Mouse (Mus musculus): ENCODE measurements around the gene Sypl2. TPM values are rescaled to one million over a fixed set of nuclear protein-coding genes. Genes with fewer than 3 reads are reported as not detected.

Sypl2 gene
- polyA plus RNA-seq, 1 experiment from 2014 or later: 0.48 TPM

- ATAC-seq (ENCODE audit: insufficient read depth, low FRiP score, low read depth): peak; percentile 72; the same call in 1 of the 2 replicates
- 26% methylated on average over 9 of the region's 11 CpGs for WGBS
- H3K27ac ChIP-seq: peak overlapping the region; percentile 26; the same call in 1 of the 2 replicates
Observed at GRCm38 (mm10) chr3:108166486-108167211, 59.8 kb downstream of the Sypl2 start.

GRCm38 (mm10) chr3:108165532-108166315 is 60.7 kb downstream of the Sypl2 start:
- no peak overlapping the region for H3K4me2 ChIP-seq
- WGBS: 53% methylated on average over 10 of the region's 10 CpGs
- H3K9ac ChIP-seq: no peak overlapping the region
- H3K27me3 ChIP-seq (replicated peaks): no peaks in the 10 kb centered on the region
- no peak overlapping the region for H3K4me3 ChIP-seq (replicated peaks)
- peaks cover 24% of the 10 kb centered on the region for H3K4me1 ChIP-seq
- H3K36me3 ChIP-seq: no peaks in the 10 kb centered on the region
- H3K9me3 ChIP-seq: no peaks in the 10 kb centered on the region
- ATAC-seq (ENCODE audit: insufficient read depth, low FRiP score, low read depth): no peak
- H3K27ac ChIP-seq: no peak overlapping the region

More at GRCm38 (mm10) chr3:108166486-108167211, 59.8 kb downstream of the Sypl2 start:
- Histone ChIP-seq H3K9ac (no peak overlapping the region), H3K4me1 (peaks cover 24% of the 10 kb centered on the region), H3K9me3 (no peaks in the 10 kb centered on the region), H3K36me3 (no peaks in the 10 kb centered on the region), H3K4me3 (replicated peaks) (no peak overlapping the region), H3K4me2 (no peak overlapping the region), H3K27me3 (replicated peaks) (no peaks in the 10 kb centered on the region)

GRCm38 (mm10) chr3:108164807-108165206 is 61.6 kb downstream of the Sypl2 start:
- Histone ChIP-seq H3K9me3 (no peaks in the 10 kb centered on the region), H3K9ac (no peak overlapping the region), H3K4me2 (peak overlapping the region; percentile 44), H3K36me3 (no peaks in the 10 kb centered on the region), H3K4me3 (replicated peaks) (0 out of 2 replicates have a peak overlapping the region, but pooled peaks have one; percentile 15), H3K27ac (no peak overlapping the region), H3K27me3 (replicated peaks) (no peaks in the 10 kb centered on the region), H3K4me1 (peaks cover 24% of the 10 kb centered on the region)
- WGBS: 16% methylated on average over 9 of the region's 9 CpGs
- no peak for ATAC-seq (ENCODE audit: insufficient read depth, low FRiP score, low read depth)

GRCm38 (mm10) chr3:108164091-108164490 is 62.4 kb downstream of the Sypl2 start:
- no peaks in the 10 kb centered on the region for H3K9me3 ChIP-seq
- H3K4me1 ChIP-seq: peaks cover 24% of the 10 kb centered on the region
- ATAC-seq (ENCODE audit: insufficient read depth, low FRiP score, low read depth): no peak
- no peaks in the 10 kb centered on the region for H3K36me3 ChIP-seq
- H3K9ac ChIP-seq: no peak overlapping the region
- H3K4me2 ChIP-seq: no peak overlapping the region
- no peak overlapping the region for H3K4me3 ChIP-seq (replicated peaks)
- no peaks in the 10 kb centered on the region for H3K27me3 ChIP-seq (replicated peaks)
- WGBS: 63% methylated on average over 5 of the region's 5 CpGs
- no peak overlapping the region for H3K27ac ChIP-seq

Other genes with a start within 250 kb of the Sypl2 start
- 173 and 200 TPM in 2 replicates for gene Gstm2, start 240.2 kb downstream of the Sypl2 start, polyA plus RNA-seq (2015; fragmentation: Nextera tagmentation; extraction: Ambion mirVana)
- gene Gstm1, start 208.7 kb downstream of the Sypl2 start, polyA plus RNA-seq (2015; fragmentation: Nextera tagmentation; extraction: Ambion mirVana): 546 and 570 TPM in 2 replicates
- 23.0 and 28.8 TPM in 2 replicates for gene Gstm4, start 181.8 kb downstream of the Sypl2 start, polyA plus RNA-seq (2015; fragmentation: Nextera tagmentation; extraction: Ambion mirVana)
- gene Ampd2, start 140.0 kb downstream of the Sypl2 start, polyA plus RNA-seq (2015; fragmentation: Nextera tagmentation; extraction: Ambion mirVana): 49.0 and 56.1 TPM in 2 replicates
- 1.8 and 2.5 TPM in 2 replicates for gene Gnat2, start 133.9 kb downstream of the Sypl2 start, polyA plus RNA-seq (2015; fragmentation: Nextera tagmentation; extraction: Ambion mirVana)
- 161 and 169 TPM in 2 replicates for gene Gnai3, start 80.5 kb downstream of the Sypl2 start, polyA plus RNA-seq (2015; fragmentation: Nextera tagmentation; extraction: Ambion mirVana)
- 0.19 TPM in 2 replicates for gene Gpr61, start 71.8 kb downstream of the Sypl2 start, polyA plus RNA-seq (2015; fragmentation: Nextera tagmentation; extraction: Ambion mirVana)
- gene Amigo1, start 40.3 kb downstream of the Sypl2 start, polyA plus RNA-seq (2015; fragmentation: Nextera tagmentation; extraction: Ambion mirVana): 3.8 and 4.4 TPM in 2 replicates
- 3.7 and 4.2 TPM in 2 replicates for gene Cyb561d1, start 25.4 kb downstream of the Sypl2 start, polyA plus RNA-seq (2015; fragmentation: Nextera tagmentation; extraction: Ambion mirVana)
- 11.6 and 13.3 TPM in 2 replicates for gene Atxn7l2, start 15.7 kb downstream of the Sypl2 start, polyA plus RNA-seq (2015; fragmentation: Nextera tagmentation; extraction: Ambion mirVana)
- 254 and 273 TPM in 2 replicates for gene Psma5, start 30.3 kb upstream of the Sypl2 start, polyA plus RNA-seq (2015; fragmentation: Nextera tagmentation; extraction: Ambion mirVana)
- 12.4 and 14.2 TPM in 2 replicates for gene Sort1, start 57.4 kb upstream of the Sypl2 start, polyA plus RNA-seq (2015; fragmentation: Nextera tagmentation; extraction: Ambion mirVana)
- gene Mybphl, start 138.3 kb upstream of the Sypl2 start, polyA plus RNA-seq (2015; fragmentation: Nextera tagmentation; extraction: Ambion mirVana): not detected in 2 replicates
- gene Psrc1, start 157.2 kb upstream of the Sypl2 start, polyA plus RNA-seq (2015; fragmentation: Nextera tagmentation; extraction: Ambion mirVana): 34.9 and 38.9 TPM in 2 replicates
- gene Celsr2, start 188.9 kb upstream of the Sypl2 start, polyA plus RNA-seq (2015; fragmentation: Nextera tagmentation; extraction: Ambion mirVana): 12.2 and 13.6 TPM in 2 replicates
- 124 and 142 TPM in 2 replicates for gene Sars, start 218.6 kb upstream of the Sypl2 start, polyA plus RNA-seq (2015; fragmentation: Nextera tagmentation; extraction: Ambion mirVana)

Measured in stomach, embryonic 15.5 days (tissue).